Mouse (Mus musculus): ENCODE measurements around the gene Duoxa1. TPM values are rescaled to one million over a fixed set of nuclear protein-coding genes. Genes with fewer than 3 reads are reported as not detected.
"Not testable (repeated sequence)": the region's sequence is repeated elsewhere in the genome, so short reads cannot be mapped to it uniquely, and the experiment has no call there.

Gene Duoxa1
- total RNA-seq (2021): not detected
- long read RNA-seq, experiment 1: 0 reads
- long read RNA-seq, experiment 2, partial matches to known transcripts: 1 of 1 reads
- long read RNA-seq, experiment 2, other reads (novel, unspliced or antisense): 0 of 1 reads

- DNase-seq (ENCODE audit: low spot score in 2 of 2): no peak
Observed at GRCm38 (mm10) chr2:122313536-122313935, at the start of gene Duoxa1. Duoxa1 (minus strand) TSS chr2:122313730.

GRCm38 (mm10) chr2:122362622-122363523 is 49.3 kb upstream of the Duoxa1 start:
- no peak for DNase-seq (ENCODE audit: low spot score in 2 of 2)

GRCm38 (mm10) chr2:122361868-122362621 is 48.5 kb upstream of the Duoxa1 start:
- no peak for DNase-seq (ENCODE audit: low spot score in 2 of 2)

- no peak for DNase-seq (ENCODE audit: low spot score in 2 of 2)
Observed at GRCm38 (mm10) chr2:122361181-122361580, 47.7 kb upstream of the Duoxa1 start.

GRCm38 (mm10) chr2:122360310-122360709 is 46.8 kb upstream of the Duoxa1 start:
- DNase-seq (ENCODE audit: low spot score in 2 of 2): no peak

GRCm38 (mm10) chr2:122356187-122356586 is 42.7 kb upstream of the Duoxa1 start:
- DNase-seq (ENCODE audit: low spot score in 2 of 2): no peak

GRCm38 (mm10) chr2:122355389-122355788 is 41.9 kb upstream of the Duoxa1 start:
- DNase-seq (ENCODE audit: low spot score in 2 of 2): no peak

GRCm38 (mm10) chr2:122354191-122354929 is 40.8 kb upstream of the Duoxa1 start:
- DNase-seq (ENCODE audit: low spot score in 2 of 2): no peak

- DNase-seq (ENCODE audit: low spot score in 2 of 2): no peak
Observed at GRCm38 (mm10) chr2:122353765-122354164, 40.2 kb upstream of the Duoxa1 start.

GRCm38 (mm10) chr2:122352992-122353391 is 39.5 kb upstream of the Duoxa1 start:
- DNase-seq (ENCODE audit: low spot score in 2 of 2): no peak

GRCm38 (mm10) chr2:122351931-122352329 is 38.4 kb upstream of the Duoxa1 start:
- DNase-seq (ENCODE audit: low spot score in 2 of 2): peak; percentile 68 to 79

- DNase-seq (ENCODE audit: low spot score in 2 of 2): no peak
Observed at GRCm38 (mm10) chr2:122351156-122351930, 37.8 kb upstream of the Duoxa1 start.

GRCm38 (mm10) chr2:122349136-122349785 is 35.7 kb upstream of the Duoxa1 start:
- no peak for DNase-seq (ENCODE audit: low spot score in 2 of 2)

GRCm38 (mm10) chr2:122348531-122349131 is 35.1 kb upstream of the Duoxa1 start:
- DNase-seq (ENCODE audit: low spot score in 2 of 2): peak; percentile 90 to 94

- DNase-seq (ENCODE audit: low spot score in 2 of 2): no peak
Observed at GRCm38 (mm10) chr2:122347257-122347656, 33.7 kb upstream of the Duoxa1 start.

GRCm38 (mm10) chr2:122346164-122346563 is 32.6 kb upstream of the Duoxa1 start:
- not testable (repeated sequence) for DNase-seq (ENCODE audit: low spot score in 2 of 2)

- DNase-seq (ENCODE audit: low spot score in 2 of 2): no peak
Observed at GRCm38 (mm10) chr2:122345106-122345893, 31.8 kb upstream of the Duoxa1 start.

- DNase-seq (ENCODE audit: low spot score in 2 of 2): no peak
Observed at GRCm38 (mm10) chr2:122337291-122337690, 23.8 kb upstream of the Duoxa1 start.

- DNase-seq (ENCODE audit: low spot score in 2 of 2): no peak
Observed at GRCm38 (mm10) chr2:122334170-122334569, 20.6 kb upstream of the Duoxa1 start.

All from layer of hippocampus, postnatal 14 days (tissue).